Mouse (Mus musculus): ENCODE measurements around the gene Sel1l. TPM values are rescaled to one million over a fixed set of nuclear protein-coding genes. Genes with fewer than 3 reads are reported as not detected.

Sel1l gene
- polyA plus RNA-seq, 1 experiment from 2014 or later = 104 TPM

- Histone ChIP-seq H3K27me3 (ENCODE audit: insufficient read depth, low read length) (no peaks in the 10 kb centered on the region), H3K4me2 (no peak overlapping the region), H3K36me3 (ENCODE audit: insufficient read depth) (peaks cover 83% of the 10 kb centered on the region), H3K27ac (ENCODE audit: low read depth) (no peak overlapping the region), H3K4me3 (ENCODE audit: low read depth, low read length) (no peak overlapping the region), H3K4me1 (ENCODE audit: insufficient read depth) (no peaks in the 10 kb centered on the region), H3K9ac (no peak overlapping the region), H3K9me3 (ENCODE audit: low read depth, low read length) (no peaks in the 10 kb centered on the region)
- TF ChIP-seq CTCF (IDR thresholded peaks at IDR 0.05; ENCODE audit: low read depth) = no peak
- DNase-seq = no peak
- ATAC-seq (ENCODE audit: insufficient read depth) = no peak
- WGBS = 87% methylated on average over 4 of the region's 4 CpGs
Observed at GRCm38 (mm10) chr12:91818726-91819125, 30.2 kb downstream of the Sel1l start.

- peaks cover 86% of the 10 kb centered on the region for H3K36me3 ChIP-seq (ENCODE audit: insufficient read depth)
- no peak overlapping the region for H3K4me2 ChIP-seq
- DNase-seq = peak; percentile 84
- WGBS = 28% methylated on average over 10 of the region's 10 CpGs
- H3K4me1 ChIP-seq (ENCODE audit: insufficient read depth) = no peaks in the 10 kb centered on the region
- peak; percentile 74; the same call in 1 of the 2 replicates for ATAC-seq (ENCODE audit: insufficient read depth)
- H3K4me3 ChIP-seq (ENCODE audit: low read depth, low read length) = no peak overlapping the region
- no peak overlapping the region for H3K27ac ChIP-seq (ENCODE audit: low read depth)
- H3K9me3 ChIP-seq (ENCODE audit: low read depth, low read length) = no peaks in the 10 kb centered on the region
- no peaks in the 10 kb centered on the region for H3K27me3 ChIP-seq (ENCODE audit: insufficient read depth, low read length)
- peak; percentile 72 for TF ChIP-seq CTCF (IDR thresholded peaks at IDR 0.05; ENCODE audit: low read depth)
- H3K9ac ChIP-seq = no peak overlapping the region
Observed at GRCm38 (mm10) chr12:91815990-91816389, 33.0 kb downstream of the Sel1l start.

GRCm38 (mm10) chr12:91815552-91815951 lies 33.4 kb downstream of the Sel1l start:
- ATAC-seq (ENCODE audit: insufficient read depth) (no peak), DNase-seq (no peak)
- Histone ChIP-seq H3K36me3 (ENCODE audit: insufficient read depth) (peaks cover 88% of the 10 kb centered on the region), H3K4me3 (ENCODE audit: low read depth, low read length) (no peak overlapping the region), H3K27me3 (ENCODE audit: insufficient read depth, low read length) (no peaks in the 10 kb centered on the region), H3K4me2 (no peak overlapping the region), H3K9me3 (ENCODE audit: low read depth, low read length) (no peaks in the 10 kb centered on the region), H3K9ac (no peak overlapping the region), H3K4me1 (ENCODE audit: insufficient read depth) (no peaks in the 10 kb centered on the region), H3K27ac (ENCODE audit: low read depth) (no peak overlapping the region)
- no peak for TF ChIP-seq CTCF (IDR thresholded peaks at IDR 0.05; ENCODE audit: low read depth)
- WGBS = 96% methylated on average over 11 of the region's 11 CpGs

- 92% methylated on average over 8 of the region's 8 CpGs for WGBS
Observed at GRCm38 (mm10) chr12:91808911-91809310, 40.0 kb downstream of the Sel1l start.

GRCm38 (mm10) chr12:91807761-91808160 lies 41.2 kb downstream of the Sel1l start:
- Histone ChIP-seq H3K9ac (no peak overlapping the region), H3K4me1 (ENCODE audit: insufficient read depth) (no peaks in the 10 kb centered on the region), H3K4me2 (no peak overlapping the region), H3K27ac (ENCODE audit: low read depth) (no peak overlapping the region), H3K4me3 (ENCODE audit: low read depth, low read length) (no peak overlapping the region), H3K27me3 (ENCODE audit: insufficient read depth, low read length) (no peaks in the 10 kb centered on the region), H3K36me3 (ENCODE audit: insufficient read depth) (peaks cover 57% of the 10 kb centered on the region), H3K9me3 (ENCODE audit: low read depth, low read length) (no peaks in the 10 kb centered on the region)
- DNase-seq (no peak), ATAC-seq (ENCODE audit: insufficient read depth) (no peak)
- TF ChIP-seq CTCF (IDR thresholded peaks at IDR 0.05; ENCODE audit: low read depth) = no peak
- 74% methylated on average over 6 of the region's 6 CpGs for WGBS

More at GRCm38 (mm10) chr12:91808911-91809310, 40.0 kb downstream of the Sel1l start:
- Histone ChIP-seq H3K27me3 (ENCODE audit: insufficient read depth, low read length) (no peaks in the 10 kb centered on the region), H3K4me2 (no peak overlapping the region), H3K4me3 (ENCODE audit: low read depth, low read length) (no peak overlapping the region), H3K9me3 (ENCODE audit: low read depth, low read length) (no peaks in the 10 kb centered on the region), H3K36me3 (ENCODE audit: insufficient read depth) (peaks cover 69% of the 10 kb centered on the region), H3K27ac (ENCODE audit: low read depth) (no peak overlapping the region), H3K9ac (no peak overlapping the region), H3K4me1 (ENCODE audit: insufficient read depth) (no peaks in the 10 kb centered on the region)
- TF ChIP-seq CTCF (IDR thresholded peaks at IDR 0.05; ENCODE audit: low read depth) = no peak
- no peak for DNase-seq
- ATAC-seq (ENCODE audit: insufficient read depth) = no peak

- no peaks in the 10 kb centered on the region for H3K27me3 ChIP-seq (ENCODE audit: insufficient read depth, low read length)
- no peak for ATAC-seq (ENCODE audit: insufficient read depth)
- peaks cover 51% of the 10 kb centered on the region for H3K36me3 ChIP-seq (ENCODE audit: insufficient read depth)
- no peak overlapping the region for H3K27ac ChIP-seq (ENCODE audit: low read depth)
- TF ChIP-seq CTCF (IDR thresholded peaks at IDR 0.05; ENCODE audit: low read depth) = no peak
- WGBS = 87% methylated on average over 11 of the region's 11 CpGs
- no peak overlapping the region for H3K4me2 ChIP-seq
- no peaks in the 10 kb centered on the region for H3K4me1 ChIP-seq (ENCODE audit: insufficient read depth)
- DNase-seq = no peak
- H3K9me3 ChIP-seq (ENCODE audit: low read depth, low read length) = no peaks in the 10 kb centered on the region
- H3K9ac ChIP-seq = no peak overlapping the region
- H3K4me3 ChIP-seq (ENCODE audit: low read depth, low read length) = no peak overlapping the region
Observed at GRCm38 (mm10) chr12:91807095-91807494, 41.9 kb downstream of the Sel1l start.

- TF ChIP-seq CTCF (IDR thresholded peaks at IDR 0.05; ENCODE audit: low read depth) = no peak
- no peak overlapping the region for H3K9ac ChIP-seq
- WGBS = 76% methylated on average over 3 of the region's 3 CpGs
Observed at GRCm38 (mm10) chr12:91804262-91804661, 44.7 kb downstream of the Sel1l start.

More at GRCm38 (mm10) chr12:91804262-91804661, 44.7 kb downstream of the Sel1l start:
- DNase-seq (no peak), ATAC-seq (ENCODE audit: insufficient read depth) (no peak)
- H3K4me3 ChIP-seq (ENCODE audit: low read depth, low read length) = no peak overlapping the region
- H3K36me3 ChIP-seq (ENCODE audit: insufficient read depth) = peaks cover 23% of the 10 kb centered on the region
- H3K27me3 ChIP-seq (ENCODE audit: insufficient read depth, low read length) = no peaks in the 10 kb centered on the region
- H3K9me3 ChIP-seq (ENCODE audit: low read depth, low read length) = no peaks in the 10 kb centered on the region
- no peaks in the 10 kb centered on the region for H3K4me1 ChIP-seq (ENCODE audit: insufficient read depth)
- no peak overlapping the region for H3K27ac ChIP-seq (ENCODE audit: low read depth)
- H3K4me2 ChIP-seq = no peak overlapping the region
